Mouse (Mus musculus) ovary, postnatal 36 days (tissue): ENCODE measurements around the gene Adk.
"Not testable (repeated sequence)": the region's sequence is repeated elsewhere in the genome, so short reads cannot be mapped to it uniquely, and the experiment has no call there.

Experiments used
- DNase-seq: peaks from one replicate; pipeline ENCODE4 v3.0.0; 2022; ENCODE audit warnings: low spot score, mixed read lengths

Gene Adk

GRCm38 (mm10) chr14:21065490-21066162 is 13.3 kb downstream of the Adk start:
- no peak for DNase-seq

- DNase-seq: no peak
Observed at GRCm38 (mm10) chr14:21069594-21069993, 17.2 kb downstream of the Adk start.

- DNase-seq: no peak
Observed at GRCm38 (mm10) chr14:21073981-21074380, 21.6 kb downstream of the Adk start.

- DNase-seq: peak; percentile 22
Observed at GRCm38 (mm10) chr14:21074398-21075320, 22.3 kb downstream of the Adk start.

GRCm38 (mm10) chr14:21075751-21076500 is 23.6 kb downstream of the Adk start:
- DNase-seq: peak; percentile 96

- DNase-seq: no peak
Observed at GRCm38 (mm10) chr14:21076501-21077194, 24.3 kb downstream of the Adk start.

GRCm38 (mm10) chr14:21077939-21078338 is 25.6 kb downstream of the Adk start:
- no peak for DNase-seq

GRCm38 (mm10) chr14:21078511-21078910 is 26.1 kb downstream of the Adk start:
- no peak for DNase-seq

GRCm38 (mm10) chr14:21082823-21083222 is 30.4 kb downstream of the Adk start:
- no peak for DNase-seq

GRCm38 (mm10) chr14:21085666-21086065 is 33.3 kb downstream of the Adk start:
- DNase-seq: no peak

GRCm38 (mm10) chr14:21086106-21086505 is 33.7 kb downstream of the Adk start:
- DNase-seq: no peak

- DNase-seq: no peak
Observed at GRCm38 (mm10) chr14:21086827-21087351, 34.5 kb downstream of the Adk start.

GRCm38 (mm10) chr14:21087390-21088060 is 35.2 kb downstream of the Adk start:
- no peak for DNase-seq

GRCm38 (mm10) chr14:21088731-21089130 is 36.4 kb downstream of the Adk start:
- no peak for DNase-seq

- DNase-seq: no peak
Observed at GRCm38 (mm10) chr14:21090400-21090799, 38.0 kb downstream of the Adk start.

- DNase-seq: no peak
Observed at GRCm38 (mm10) chr14:21090930-21091486, 38.6 kb downstream of the Adk start.

GRCm38 (mm10) chr14:21094161-21094560 is 41.8 kb downstream of the Adk start:
- not testable (repeated sequence) for DNase-seq

GRCm38 (mm10) chr14:21096279-21096678 is 43.9 kb downstream of the Adk start:
- DNase-seq: no peak

- DNase-seq: no peak
Observed at GRCm38 (mm10) chr14:21096689-21097088, 44.3 kb downstream of the Adk start.

- no peak for DNase-seq
Observed at GRCm38 (mm10) chr14:21099371-21099770, 47.0 kb downstream of the Adk start.

GRCm38 (mm10) chr14:21100876-21101275 is 48.5 kb downstream of the Adk start:
- DNase-seq: no peak
